Mouse (Mus musculus) monocyte, adult 2 months (primary cell): ENCODE results near the gene Acot8.

ENCODE experiments used
- DNase-seq, 2 experiments: peaks; one replicate each; pipeline ENCODE4 v3.0.0; 2022; ENCODE audit warnings: low spot score in 2 of 2, low read depth in 1 of 2

The Acot8 gene

DNA sequence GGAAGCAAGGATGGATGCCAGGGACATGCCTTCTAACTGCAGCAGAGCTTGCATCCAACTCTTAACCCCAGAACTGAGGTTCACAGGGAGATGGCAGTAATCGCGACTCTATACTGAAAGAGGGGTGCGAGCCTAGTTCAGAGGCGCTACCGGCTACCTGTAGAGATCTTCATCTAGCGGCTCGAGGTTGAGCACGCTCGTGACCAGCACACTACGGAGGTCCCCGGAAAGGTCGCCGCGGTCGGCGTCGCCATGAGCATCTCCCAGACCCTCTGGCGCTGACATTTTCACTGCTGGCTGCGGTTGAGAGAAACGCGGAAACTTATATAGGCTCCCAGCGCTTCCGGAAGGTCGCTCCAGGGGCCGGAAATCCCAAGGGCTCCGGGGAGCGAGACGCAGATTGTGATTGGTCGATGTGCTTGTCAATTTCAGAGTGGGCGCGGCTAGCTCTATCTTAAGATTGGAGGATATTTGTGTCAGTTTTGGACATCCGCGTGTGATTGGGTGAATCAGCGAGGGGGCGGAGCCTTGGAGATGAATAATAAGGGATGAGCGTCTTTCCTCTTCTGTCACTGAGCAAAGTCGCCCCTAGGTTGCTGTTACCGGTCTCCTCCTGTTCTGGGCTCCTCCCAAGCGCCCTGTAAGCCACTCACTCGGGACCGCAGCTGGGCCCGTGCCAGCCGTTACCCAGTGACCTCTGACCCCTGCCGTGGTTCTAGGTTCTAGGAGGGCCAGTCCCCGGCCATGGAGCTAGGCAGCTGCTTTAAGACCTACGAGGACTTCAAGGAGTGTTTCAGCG, at the start of gene Acot8, which contains the start of gene Zswim3:
Acot8 (minus strand) TSS at position 350 of the 799 bp plus-strand sequence.
Zswim3 (plus strand) TSS at position 566 of the 799 bp plus-strand sequence.
- peak; percentile 96 to 97 for DNase-seq

DNA sequence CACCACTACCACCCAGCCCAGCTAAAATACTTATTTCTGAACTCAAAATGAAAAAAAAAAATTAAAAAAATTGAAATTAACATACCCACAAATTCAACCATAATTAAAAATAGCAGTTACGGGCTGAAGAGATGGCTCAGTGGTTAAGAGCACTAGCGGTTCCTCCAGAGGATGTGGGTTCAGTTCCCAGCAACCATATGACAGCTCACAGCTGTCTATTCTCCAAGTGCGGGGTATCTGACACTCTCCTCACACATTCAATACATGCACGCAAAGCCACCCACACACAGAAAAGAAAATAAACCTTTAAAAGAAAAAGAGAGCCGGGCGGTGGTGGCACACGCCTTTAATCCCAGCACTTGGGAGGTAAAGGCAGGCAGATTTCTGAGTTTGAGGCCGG, 45.4 kb upstream of the Acot8 start:
- no peak for DNase-seq

DNA sequence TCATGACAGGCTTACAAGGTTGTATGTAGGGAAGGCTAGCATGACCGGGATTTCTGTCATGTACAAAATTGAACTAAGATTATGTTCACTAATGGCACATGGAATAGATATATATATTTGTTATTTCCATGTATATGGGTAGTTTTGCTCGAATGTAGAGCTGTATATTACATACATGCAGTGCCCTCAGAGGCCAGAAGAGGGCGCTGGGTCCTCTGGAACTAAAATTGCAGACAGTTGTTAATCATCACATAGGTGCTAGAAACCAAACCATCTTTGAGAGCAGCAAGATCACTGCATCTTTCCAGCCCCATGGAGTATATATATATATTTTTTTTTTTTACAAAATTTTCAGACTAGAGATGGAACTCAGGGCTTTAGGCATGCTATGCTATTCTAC, 41.1 kb upstream of the Acot8 start:
- no peak for DNase-seq

DNA sequence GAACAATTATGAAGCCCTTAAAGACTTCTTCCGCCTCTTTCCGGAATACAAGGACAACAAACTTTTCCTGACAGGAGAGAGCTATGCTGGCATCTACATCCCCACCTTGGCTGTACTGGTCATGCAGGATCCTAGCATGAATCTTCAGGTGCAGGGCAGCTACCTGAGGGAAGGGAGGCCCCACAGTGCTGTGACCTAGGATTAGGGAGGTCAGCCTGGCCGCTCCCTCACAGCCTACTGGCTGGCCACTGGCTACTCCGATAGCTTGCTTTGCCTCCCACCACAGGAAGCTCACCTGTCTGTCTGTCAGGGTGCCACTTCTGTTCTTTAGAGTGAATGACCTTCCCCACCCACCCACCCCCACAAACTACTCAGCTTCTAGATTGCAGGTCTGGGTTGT, 30.5 kb upstream of the Acot8 start:
- DNase-seq = no peak

DNA sequence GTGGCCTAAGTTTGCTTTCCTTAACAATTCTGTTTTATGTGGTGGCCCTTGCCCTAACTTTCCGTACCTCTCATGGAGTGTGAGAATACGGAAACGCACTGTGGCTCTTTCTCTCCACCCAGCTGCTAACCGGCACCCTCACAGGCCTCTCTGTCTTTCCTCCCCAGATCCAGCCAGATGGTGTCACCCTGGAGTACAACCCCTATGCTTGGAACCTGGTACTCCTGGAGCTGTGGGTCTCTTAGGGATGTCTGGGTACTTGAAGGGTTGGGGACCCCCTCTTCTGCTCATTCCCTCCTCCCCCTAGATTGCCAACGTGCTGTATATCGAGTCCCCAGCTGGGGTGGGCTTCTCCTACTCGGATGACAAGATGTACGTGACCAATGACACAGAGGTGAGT, 29.8 kb upstream of the Acot8 start:
- no peak for DNase-seq

DNA sequence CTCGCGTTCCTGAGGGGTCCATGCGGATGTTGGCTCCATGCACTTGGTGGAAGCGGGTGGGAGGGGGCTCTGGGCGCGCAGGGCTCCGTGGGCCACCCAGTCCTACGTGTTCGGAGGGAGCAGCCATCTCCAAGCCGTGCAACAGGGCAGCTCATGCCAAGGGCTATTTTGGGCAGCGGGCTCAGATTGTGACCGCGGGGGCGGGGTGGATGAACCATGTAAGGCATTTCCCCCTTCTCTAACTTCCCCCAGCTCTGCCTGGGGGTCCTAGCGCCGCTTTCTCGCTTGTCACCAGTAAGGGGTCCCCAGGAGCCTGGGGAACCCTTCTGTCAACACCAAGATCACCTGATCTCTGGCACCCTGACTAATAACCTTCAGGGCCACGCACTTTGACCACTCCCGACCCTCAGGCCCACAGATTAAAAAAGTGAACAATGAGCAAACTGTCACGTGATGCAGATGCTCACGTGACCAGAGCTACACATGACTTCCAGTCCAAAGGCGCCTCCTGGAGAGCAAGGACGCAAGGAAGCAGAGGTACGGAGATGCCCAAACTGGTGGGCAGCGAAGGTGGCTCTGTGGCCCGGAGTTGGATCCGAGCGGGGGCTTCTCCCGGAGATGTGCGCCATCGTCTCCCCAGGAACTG, 28.8 kb upstream of the Acot8 start, which contains the start of gene Neurl2:
Neurl2 (minus strand) TSS at position 143 of the 646 bp plus-strand sequence.
- peak; percentile 48 to 76 for DNase-seq

DNA sequence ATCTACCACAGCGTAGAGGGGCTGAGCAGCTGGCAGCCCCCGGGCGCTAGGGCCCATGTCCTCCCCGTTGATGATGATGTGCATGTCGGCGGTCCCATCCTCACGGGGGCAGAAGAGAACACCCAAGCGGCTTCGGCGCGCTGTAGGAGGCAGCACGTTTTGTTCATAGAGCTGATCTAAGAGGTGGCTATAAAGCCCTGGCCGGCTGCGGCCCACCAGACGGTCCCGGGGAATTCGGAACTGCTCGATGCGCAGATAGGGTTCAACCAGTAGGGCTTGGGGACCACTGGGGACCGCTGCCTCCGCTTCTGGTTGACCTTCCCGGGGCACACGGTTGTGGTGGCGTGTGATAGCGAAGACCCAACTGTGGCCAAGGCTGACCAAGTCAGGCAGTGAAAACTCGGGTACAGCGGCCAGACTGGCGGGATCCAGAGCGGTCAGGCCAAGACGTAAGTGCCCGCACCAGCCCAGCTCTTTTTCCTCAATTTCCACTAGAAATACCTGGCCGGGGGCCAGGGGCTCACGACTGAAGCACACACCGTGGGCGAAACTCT, 28.1 kb upstream of the Acot8 start, which contains the start of gene Ctsa:
Ctsa (plus strand) TSS at position 126 of the 554 bp plus-strand sequence.
- DNase-seq = peak; percentile 45 to 67

DNA sequence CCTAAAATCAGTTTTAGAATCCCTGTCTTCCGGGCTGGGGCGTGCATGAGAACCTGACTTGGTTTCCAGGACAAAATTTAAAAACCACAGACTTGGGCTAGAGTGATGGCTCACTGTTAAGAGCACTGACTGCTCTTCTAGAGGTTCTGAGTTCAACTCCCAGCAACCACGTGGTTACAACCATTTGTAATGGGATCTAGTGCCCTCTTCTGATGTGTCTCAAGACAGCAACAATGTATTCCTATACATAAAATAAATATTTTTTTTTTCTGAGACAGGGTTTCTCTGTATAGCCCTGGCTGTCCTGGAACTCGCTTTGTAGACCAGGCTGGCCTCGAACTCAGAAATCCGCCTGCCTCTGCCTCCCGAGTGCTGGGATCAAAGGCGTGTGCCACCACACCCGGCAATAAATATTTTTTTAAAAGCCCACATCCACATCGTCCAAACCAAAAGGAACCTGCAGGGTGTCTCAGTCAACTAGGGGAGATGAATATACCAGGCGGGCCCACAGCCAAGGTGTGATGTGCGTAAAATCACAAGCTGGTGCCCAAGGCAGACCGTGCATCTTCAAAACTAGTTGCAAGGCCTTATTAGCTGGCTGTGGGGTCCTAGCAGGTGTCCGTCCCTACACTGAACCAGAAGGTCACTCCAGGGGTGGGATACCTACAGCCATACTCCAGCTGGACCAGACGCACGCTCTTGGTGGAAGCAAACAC, 27.5 kb upstream of the Acot8 start:
- DNase-seq = no peak

DNA sequence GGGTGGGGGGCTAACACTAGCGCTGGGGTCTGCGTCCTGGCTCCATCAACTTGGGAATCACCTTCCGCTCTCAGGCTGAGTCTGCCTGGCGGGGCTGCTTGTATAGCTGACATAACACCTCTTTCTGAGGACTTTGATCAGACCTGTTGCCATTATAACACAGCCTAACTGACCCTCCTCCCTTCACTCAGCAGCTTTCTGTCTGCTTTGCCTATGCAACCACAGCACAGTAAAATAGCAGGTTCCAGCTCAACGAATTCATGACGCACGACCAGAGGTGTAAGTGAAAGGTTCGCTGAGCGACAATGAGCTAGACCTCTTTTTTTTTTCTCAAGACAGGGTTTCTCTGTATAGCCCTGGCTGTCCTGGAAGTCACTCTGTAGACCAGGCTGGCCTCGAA, 26.3 kb upstream of the Acot8 start:
- DNase-seq = no peak

DNA sequence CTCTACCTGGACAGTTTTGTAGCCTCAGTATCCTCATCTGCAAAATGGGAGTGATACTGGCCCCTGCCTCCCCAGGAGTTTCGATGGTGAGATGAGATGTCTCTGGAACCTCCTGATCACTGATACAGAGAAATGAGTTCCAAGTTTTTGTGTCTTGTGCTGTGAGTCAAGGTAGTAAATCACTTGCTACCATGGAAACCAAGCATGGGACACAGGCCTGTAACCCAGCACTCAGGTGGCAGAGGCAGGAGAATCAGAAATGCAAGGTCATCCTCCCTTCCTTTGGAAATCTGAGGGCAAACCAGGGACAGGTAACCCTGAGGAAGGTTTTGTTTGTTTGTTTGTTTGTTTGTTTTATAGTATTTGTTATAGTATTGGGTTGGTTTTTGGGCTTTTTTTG, 24.4 kb upstream of the Acot8 start:
- no peak for DNase-seq

DNA sequence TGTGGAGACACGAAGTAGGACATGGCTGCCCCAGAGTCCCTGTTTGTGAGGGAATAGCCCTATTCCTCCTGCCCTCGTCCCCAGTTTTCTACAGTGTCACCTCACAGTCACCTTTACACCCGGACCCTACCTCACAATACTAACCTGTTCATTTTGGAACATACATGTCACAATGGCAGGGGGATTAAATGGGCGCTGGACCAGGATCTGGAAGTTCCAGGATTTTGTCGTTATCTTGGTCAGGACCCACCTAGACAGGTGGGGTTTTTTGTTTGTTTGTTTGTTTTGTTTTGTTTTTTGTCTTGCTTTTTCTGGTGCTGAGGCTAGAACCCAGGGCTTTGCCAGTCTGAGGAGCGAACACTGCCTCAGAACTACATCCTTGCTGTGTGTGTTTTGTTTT, 23.8 kb upstream of the Acot8 start, which contains the start of gene Spata25:
Spata25 (minus strand) TSS at position 101 of the 400 bp plus-strand sequence.
- DNase-seq = no peak

DNA sequence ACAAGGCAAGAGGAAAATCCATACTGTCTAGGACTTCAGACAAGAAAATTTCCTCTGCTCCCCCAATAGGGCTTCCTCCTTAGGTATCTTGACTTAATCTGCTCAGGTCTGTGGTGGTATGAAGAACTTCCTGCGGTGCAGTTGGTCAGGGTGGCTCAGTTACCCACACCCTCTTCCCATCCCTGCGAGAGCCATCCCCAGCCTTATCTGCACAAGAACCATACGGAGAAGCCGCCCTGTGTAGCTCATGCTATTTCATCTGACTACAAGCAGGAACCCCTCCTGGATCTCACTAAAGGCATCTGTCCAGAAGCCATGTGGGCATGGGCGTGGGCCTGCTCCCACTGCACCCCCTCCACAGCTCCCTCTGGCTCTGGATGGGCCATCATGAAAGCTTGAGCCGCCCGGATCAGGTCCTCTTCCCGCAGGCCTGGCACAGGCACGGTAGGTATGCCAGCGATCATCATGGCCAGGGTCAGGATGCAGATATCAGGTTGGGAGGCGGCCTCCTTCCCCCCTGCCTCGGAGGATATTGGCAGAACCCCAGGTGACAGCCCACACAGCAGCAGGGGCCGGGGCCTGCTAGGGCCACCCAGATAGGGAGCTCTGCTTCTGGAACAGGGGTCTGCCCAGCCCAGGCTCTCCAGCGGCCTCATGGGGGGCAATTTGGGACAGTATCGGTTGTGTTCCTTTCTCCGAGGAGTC, 22.6 kb upstream of the Acot8 start:
- DNase-seq = no peak

DNA sequence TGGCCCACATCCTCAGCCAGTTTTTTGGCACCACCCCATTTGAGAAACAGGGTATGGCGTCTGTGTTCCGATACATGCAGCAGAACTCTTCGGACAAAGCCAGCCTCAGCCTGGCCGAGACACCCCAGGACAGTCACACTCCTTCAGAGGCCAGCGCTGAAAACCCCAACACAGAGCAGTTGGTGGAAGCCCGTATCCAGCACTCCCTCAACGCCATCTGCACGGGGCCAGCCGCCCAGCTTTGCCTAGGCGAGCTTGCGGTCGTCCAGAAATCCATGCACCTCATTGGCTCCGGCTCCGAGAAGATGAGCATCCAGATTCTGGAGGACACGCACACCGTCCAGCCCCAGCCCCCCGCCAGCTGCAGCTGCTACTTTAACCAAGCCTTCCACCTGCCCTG, 20.8 kb upstream of the Acot8 start:
- DNase-seq = no peak

DNA sequence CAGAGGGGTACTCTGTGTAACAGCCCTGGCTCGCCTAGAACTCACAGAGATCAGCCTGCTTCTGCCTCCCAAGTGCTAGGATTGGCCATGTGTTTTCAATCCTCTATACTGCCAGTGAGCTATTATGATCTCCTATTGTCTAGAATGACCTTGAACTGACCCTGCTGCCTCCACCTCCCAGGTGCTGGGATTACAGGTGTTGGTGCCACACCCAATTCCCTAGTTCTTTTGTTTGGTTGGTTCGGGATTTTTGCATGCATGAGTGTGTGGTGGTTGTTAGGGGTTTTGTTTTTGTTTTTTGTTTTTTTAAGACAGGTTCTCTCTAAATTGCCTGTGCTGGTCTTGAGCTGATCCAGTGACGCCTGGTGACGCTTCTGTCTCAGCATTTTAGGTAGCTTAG, 19.3 kb upstream of the Acot8 start:
- DNase-seq = no peak

DNA sequence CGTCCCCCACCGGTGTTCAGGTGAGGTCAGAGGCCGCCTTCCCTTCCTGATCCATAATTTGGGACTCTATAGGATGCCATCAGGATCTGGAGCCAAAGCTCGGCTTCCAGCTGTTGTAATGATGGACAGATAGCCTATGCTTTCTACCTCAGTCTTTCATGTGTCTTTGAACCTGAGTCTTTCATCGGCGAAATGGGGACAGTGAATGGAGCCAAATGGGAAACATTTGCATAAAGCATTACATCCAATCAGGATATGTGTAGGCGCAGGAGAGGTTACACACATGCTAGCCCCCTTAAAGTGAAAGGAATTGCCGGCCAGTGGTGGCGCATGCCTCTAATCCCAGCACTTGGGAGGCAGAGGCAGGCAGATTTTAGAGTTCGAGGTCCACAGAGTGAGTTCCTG, 18.5 kb upstream of the Acot8 start:
- DNase-seq = no peak

DNA sequence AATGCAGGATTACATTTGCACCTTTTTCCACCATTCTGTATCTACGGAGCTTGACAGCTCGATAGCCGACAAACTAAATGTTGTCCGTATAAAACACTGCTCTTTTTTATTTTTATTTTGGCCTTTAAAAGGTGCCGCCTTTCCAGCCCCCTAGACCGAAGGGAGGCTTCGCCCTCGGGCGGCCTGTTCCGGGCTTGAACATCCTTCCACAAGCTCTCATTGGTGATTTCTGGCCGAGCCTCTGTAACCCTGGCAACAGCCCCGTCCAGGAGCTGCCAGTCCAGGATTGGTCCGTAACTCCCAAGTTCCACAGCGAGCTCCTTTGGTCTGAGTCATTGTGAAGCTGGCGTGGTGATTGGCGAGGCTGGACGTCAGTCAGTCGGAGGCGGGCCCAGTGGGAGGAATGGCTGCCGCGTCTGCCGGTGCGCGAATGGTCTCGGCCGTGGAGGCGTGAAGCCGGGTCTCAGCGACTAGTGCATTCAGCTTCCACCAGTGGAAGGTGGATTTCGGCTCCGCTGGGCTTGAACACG, 18.0 kb upstream of the Acot8 start, which contains the start of gene Zswim1:
Zswim1 (plus strand) TSS at position 51 of the 530 bp plus-strand sequence.
- peak; percentile 97 to 98 for DNase-seq

DNA sequence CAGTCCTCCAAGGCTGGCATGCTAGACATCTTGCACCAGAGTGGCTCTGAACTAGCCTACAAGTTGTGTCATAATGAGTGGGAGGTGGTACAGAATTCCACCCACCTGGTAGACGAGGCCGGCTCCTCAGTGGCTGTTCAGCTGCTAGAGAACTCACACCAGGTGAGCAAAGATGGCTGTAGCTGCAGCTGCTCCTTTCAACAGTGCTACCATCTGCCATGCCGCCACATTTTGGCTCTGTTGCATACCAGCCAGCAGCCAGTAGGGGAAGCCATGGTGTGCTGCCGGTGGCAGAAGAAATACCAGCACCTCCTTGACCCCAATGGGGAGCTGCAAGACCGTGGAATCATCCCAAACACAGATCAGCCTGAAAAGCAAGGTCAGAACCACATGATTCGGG, 16.4 kb upstream of the Acot8 start:
- DNase-seq = no peak

DNA sequence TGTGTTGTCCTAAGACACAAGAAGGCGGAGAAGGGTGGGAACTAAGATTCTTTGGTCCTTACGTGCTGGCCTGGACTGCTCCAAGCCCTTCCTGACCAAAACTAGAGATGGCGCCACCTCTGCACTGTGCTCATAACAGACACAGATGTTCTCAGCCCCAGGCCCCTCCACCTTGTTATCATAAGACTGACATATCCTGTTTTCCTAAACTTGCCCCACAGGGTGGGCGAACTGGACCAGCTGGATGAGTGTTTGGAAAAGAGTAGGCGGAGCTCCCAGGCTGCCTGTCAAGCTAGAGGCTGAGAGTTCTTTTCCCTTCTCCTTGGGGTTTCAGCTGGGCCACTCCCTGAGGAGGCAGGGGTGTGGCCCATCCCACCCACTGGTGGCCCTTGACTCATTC, 13.0 kb upstream of the Acot8 start:
- no peak for DNase-seq

DNA sequence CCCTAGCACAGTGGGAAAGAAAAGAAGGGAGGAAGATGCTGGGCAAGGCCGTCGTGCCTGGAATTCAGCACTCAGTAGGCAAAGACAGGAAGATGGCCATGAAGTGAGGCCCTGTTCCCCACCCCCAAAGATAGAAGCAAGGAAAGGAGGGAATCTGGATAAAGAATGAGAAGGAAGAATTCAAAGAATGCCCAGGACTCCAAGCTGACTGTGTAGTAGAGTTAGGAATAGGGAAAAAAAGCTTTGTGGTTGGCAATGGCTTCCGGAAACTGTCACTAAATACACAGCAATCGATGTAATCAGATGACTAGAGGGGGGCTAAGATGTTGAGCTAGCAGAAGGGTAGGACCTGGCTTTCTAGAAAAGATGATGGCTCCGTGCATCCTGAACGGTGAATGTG, 12.5 kb upstream of the Acot8 start:
- DNase-seq = no peak

DNA sequence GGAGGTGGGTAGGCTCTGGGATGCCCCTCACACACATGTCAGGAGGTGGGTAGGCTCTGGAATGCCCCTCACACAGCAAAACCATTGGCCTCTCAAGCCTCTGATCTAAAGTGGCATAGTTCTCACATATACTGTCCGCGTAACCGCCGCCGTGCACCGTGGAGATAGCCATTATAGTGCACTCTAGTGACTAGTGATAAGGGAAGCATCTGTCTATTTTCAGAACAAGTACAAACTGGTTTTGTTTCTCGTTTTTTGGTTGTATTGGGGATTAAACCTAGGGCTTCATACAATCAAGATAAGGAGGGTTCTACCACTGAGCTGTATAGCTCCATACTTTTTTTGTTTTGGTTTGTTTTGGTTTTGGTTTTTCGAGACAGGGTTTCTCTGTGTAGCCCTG, 11.1 kb upstream of the Acot8 start:
- DNase-seq = no peak
